Mouse (Mus musculus): ENCODE results near the gene Ppp1r15b.

- TF ChIP-seq CHD2 (IDR thresholded peaks at IDR 0.05; ENCODE audit: low read depth, low read length) = no peak
- TF ChIP-seq MAFK (IDR thresholded peaks at IDR 0.05; ENCODE audit: insufficient read depth, low read depth, low read length) = no peak
- no peak for TF ChIP-seq HCFC1 (IDR thresholded peaks at IDR 0.05; ENCODE audit: borderline replicate concordance, insufficient read depth, low read length)
- TF ChIP-seq ZC3H11A (IDR thresholded peaks at IDR 0.05; ENCODE audit: borderline replicate concordance, low read depth, low read length) = no peak; the same call in 1 of the 2 replicates
Measured at GRCm38 (mm10) chr1:133125640-133126364, 5.1 kb upstream of the Ppp1r15b start.
